Mouse (Mus musculus): ENCODE measurements at regions not wholly inside any gene's neighbourhood (a gene's known extent, or its start where the extent isn't known, plus 50 kb on each side); places are given as distances from the start of the nearest gene placed in this dataset.
A peak's percentile ranks its signal among the peaks of the same experiment; 100 is the strongest.

DNA sequence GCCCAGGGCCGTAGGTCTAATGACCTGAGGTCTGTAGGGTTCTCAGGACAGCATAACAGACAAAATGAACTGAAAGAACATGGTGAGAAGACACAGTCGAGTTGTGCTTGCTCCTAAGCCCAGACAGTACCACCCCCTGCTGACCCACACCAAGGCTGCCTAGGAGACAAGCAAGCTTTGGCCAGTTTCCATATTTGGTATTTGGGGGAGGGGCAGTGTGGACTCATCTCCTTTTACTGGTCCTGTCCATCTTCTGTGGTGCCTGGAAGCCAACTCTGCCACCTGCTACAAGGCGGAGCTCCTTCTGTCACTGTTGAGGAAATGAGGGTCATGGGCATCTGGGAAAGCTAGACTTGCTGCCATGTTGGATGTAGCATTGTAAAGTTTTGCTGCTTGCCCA, 68.9 kb downstream of the Tex29 start:
- no peak for DNase-seq (ENCODE audit: inconsistent age in 2 of 2, low spot score in 1 of 2)

DNA sequence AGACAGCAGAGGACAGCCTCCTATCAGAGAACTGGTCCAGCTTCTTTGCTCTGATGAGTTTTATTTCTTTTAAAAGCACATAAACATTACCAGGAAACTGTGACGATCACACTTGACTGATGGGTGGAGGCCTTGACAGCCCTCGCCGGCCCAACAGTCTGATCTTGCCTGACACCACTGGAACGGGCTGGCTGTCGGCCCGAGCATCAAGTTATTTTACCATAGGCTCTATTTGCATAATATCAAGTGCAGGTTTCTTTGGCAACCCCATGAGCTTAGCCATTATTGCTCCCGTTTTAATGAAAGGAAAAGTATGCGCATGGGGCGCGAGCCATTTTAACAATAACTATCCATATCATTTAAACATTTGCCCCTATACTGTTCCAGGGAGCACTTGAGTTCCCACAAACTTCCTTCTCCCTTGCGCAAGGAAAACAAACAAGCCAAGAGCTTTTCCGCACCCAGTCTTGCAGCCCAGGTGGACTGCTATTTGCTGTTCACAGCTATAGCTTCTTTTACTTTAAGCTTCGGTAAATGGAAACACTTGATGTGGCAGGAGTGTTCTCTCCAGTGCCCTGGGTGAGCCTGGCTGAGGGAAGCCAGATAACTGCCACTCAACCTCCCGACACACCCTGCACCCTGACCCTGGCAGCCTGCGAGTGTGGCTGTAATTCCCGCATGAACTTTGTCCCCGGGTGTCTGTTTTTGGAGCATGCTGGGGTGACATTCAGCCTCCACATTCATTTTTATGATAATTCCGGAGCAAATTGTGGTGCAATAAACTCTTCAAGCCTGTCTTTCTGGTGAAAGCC, 71.6 kb downstream of the Tex29 start:
- DNase-seq (ENCODE audit: inconsistent age in 2 of 2, low spot score in 1 of 2), result no peak

DNA sequence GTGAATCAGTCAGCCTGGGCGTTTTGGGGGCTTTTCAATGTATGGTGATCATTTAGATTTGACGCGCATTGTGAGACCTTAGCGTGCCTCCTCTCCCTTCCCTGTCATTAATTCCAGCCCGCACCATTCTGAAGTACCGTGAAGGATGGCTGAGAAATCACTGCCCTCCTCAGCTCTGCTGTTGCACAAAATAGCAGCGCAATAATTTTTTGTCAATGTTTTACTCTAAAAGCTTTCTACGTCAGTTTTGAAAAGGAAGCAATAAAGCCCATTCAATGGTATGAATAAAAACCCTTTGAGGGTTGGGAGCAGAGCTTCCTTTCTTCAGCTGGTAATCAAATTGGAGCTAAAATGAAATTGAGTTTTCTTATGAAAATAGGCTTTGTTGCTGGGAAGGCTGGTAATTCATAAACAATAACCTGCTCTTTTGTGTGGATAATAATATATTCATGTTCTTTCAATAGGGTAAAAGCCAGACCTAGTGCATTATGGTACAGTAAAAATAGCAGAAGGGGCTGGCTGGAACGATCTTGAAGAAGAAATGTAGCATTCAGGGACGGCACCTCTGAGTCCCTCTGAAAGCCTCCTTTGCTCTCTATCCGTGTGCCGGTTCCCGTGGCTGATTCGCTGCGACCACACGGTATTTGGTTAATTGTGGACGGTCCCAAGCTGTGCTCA, 72.3 kb downstream of the Tex29 start:
- no peak for DNase-seq (ENCODE audit: inconsistent age in 2 of 2, low spot score in 1 of 2)

DNA sequence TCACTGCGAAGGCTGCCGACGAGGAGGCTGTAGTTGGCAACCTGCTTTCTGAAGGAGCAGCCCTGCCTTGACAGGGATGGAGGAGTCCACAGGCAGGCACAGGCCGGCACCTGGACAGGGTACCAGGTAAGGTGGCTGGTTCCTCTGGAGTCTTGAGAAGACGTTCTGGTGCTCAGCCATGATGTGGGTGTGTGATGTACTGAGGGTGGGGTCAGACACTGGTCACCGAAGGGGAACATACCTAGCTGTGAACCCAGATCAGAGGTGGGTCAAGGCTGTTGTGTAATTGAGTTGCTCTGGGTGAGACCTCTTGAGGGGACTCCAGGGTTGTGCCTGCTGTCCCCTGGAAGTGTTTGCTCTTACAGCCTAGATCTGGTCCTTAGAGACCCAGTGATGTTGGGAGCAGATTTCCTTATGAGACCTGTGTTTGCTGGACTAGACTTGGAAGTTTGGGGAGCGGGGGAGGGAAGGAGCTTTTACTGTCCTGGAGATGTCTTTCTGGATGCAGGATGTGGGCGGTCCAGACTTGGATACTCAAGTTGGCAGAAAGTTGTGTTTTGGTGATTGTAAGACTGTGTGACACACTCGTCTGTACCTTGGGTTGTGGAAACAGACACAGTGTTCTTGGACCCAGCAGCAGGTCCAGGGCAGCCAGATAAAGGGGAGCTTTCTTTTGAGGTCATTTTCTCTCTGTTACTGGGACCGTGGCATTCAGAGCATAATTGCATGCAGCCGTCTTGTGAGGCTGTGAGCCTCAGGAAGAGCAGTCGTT, 73.0 kb downstream of the Tex29 start:
- DNase-seq (ENCODE audit: inconsistent age in 2 of 2, low spot score in 1 of 2), result no peak

DNA sequence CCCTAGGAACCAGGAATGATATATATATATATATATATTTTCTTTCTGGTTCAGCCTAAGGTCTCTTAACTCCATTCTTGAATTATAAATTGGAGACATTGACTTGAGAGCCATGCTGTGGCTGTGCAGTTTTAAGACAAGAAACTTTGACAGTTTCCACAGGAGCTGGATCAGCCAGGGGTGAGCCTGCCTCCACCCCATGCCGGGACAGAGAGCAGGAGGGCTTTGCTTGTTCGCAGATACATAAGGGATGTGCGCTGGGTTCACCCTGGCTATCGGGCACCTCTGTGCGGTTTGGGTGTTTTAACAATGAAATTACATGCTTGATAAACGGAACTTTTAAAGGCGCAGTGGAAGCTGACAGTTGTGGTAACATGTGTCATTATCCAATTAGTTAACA, 73.9 kb downstream of the Tex29 start:
- no peak for DNase-seq (ENCODE audit: inconsistent age in 2 of 2, low spot score in 1 of 2)

DNA sequence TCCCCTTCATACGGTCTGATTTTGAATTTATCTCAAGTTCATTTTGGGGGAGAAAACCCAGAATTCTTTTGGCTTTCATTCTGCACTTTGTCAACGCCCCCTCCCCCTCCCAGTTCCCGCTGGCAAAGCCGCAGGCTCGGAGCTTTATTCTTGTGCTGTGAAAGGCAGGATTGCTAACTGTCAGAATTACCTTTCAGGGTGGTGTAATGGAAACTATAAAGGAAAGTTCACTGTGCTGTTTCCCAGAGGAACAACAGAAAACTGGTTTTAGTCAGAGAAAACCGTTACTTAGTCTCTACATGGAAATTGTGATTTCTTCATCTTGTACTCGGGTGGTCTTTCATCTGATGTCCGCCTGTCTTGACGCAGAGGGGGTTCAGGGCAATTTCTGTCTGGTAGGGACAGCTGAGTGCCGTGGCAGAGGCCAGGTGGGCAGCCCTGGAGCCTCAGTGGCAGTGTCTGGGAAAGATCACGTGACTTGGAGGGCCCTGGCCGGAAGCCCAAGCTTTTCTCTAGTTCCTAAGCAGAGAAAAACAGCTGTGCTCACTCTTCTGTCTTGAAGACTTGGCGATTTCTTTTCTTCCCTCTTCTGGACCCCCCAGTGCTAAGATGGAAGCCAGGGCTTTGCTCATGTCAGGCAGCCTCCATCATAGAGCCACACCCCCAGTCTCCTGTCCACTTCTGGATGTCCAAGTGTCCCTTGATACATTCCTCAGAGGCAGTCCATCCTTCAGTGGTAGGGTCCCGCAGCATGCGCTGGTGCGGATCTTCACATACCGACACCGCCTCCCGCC, 74.6 kb downstream of the Tex29 start:
- no peak for DNase-seq (ENCODE audit: inconsistent age in 2 of 2, low spot score in 1 of 2)

DNA sequence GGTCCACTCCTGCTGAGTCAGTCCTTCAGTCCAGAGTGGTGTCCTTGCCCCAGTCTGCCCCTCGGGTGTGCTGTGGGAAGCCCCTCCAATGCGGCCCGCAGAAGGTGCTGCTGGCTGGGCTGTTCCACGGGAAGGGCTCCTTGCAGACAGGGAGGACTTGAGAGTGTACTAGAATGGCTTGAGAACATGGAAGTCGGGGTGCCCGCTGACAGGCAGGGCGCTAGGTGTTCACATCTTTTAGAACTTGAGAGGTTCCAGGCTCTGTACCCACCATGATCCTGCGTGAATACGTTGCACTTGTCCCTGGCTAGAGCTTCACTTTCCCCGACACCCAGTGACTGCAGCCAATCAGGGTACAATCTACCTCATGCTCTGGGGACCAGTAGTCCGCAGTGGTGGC, 75.4 kb downstream of the Tex29 start:
- DNase-seq (ENCODE audit: inconsistent age in 2 of 2, low spot score in 1 of 2), result no peak

DNA sequence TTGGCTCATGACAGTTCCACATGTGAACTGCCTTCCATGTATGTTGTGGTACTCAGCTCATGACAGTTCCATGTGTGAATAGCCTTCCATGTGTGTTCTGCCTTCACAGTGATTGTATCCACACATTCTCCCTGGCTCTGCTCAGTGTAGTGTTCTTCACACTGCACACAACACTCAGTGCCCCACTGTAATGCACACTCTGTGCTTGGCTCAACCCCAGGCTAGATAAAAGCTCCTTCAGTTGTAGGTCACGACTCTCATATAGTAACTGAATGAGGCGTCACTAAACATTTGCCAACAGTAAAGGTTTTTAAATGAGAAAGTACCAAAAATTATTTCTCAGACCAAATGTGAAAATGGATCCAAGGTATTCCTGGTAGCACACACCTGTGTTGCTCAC, 79.6 kb downstream of the Tex29 start:
- no peak for DNase-seq (ENCODE audit: inconsistent age in 2 of 2, low spot score in 1 of 2)

DNA sequence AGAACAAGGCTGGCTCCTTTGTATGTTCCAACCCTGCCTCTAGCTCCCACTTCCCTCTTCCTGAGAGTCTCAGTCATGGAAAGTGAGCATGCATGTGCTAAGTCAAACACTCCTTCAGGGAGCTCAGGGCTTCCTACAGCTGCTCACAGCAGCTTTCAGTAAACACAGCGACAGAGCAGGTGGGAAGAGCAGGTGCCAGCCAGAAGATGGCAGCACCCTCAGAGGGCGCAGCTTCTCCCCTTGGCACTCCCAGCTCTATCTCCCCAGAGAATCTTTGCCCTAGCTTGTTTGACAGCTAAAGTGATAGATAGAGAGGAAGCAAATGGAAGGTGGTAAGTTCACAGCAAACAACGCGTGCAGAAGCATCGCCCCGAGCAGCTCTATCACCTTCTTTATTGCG, 82.8 kb downstream of the Tex29 start:
- DNase-seq (ENCODE audit: inconsistent age in 2 of 2, low spot score in 1 of 2), result no peak

DNA sequence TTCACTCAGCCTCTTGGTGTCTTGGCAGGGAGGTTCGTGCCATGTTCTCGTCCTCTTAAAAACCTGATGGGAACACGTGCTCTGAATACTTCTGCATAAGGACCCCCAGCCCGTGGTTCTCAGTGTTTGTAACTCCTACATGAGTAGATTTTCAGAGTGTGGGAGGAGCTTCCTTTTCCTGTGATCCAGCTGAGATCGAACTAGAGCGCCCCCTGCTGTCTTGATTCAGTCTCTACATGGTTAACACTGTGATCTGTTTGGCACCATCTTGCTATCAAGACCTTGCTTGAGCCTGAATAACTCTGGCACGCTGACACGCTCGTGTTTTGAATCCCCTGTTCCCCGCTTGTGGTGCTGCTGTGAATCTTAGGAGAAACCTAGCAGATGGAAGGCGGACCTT, 83.9 kb downstream of the Tex29 start:
- DNase-seq (ENCODE audit: inconsistent age in 2 of 2, low spot score in 1 of 2), result peak; percentile 71 to 92

DNA sequence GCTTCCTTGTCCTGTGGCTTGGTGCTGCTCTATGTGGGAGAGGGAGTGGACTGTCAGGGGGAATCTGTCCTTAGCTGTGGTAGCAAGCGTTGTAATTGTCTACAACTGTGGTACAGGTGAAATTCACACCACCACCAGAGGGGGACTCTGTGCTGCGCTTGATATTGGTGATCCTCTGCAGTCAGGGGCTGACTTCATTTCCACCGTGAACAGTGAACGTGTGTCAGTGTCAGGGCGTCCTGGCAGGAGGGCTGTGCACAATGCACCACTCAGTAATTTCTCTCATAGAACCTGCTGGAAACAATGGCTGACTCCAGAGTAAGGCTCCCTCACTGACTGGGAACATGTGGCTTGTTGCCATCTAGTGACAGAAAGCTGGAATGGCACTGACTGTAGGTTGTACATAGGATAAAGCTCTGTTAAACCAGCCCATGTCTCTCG, 102.6 kb downstream of the Tex29 start:
- DNase-seq (ENCODE audit: inconsistent age in 2 of 2, low spot score in 1 of 2), result peak; percentile 20 to 75

DNA sequence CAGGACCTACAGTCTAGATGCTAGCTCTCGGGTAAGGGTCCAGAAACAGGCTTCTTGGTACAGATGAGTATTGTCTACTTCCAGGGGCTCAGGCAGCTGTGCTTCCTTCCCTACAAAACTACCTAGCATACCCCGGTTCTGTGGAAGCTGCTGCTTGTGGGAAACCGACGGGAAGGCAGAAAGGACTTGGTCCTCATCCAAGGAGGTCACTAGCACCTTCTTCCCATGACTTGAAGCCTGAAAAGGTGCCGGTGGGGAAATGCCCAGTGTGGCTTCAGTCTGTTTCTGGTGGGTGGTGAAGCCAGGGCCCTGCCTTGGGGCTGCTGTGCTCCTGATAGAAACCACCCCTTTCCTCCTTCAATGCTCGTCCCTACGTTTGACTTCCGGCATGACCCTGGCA, 107.5 kb downstream of the Tex29 start:
- DNase-seq (ENCODE audit: inconsistent age in 2 of 2, low spot score in 1 of 2), result no peak

DNA sequence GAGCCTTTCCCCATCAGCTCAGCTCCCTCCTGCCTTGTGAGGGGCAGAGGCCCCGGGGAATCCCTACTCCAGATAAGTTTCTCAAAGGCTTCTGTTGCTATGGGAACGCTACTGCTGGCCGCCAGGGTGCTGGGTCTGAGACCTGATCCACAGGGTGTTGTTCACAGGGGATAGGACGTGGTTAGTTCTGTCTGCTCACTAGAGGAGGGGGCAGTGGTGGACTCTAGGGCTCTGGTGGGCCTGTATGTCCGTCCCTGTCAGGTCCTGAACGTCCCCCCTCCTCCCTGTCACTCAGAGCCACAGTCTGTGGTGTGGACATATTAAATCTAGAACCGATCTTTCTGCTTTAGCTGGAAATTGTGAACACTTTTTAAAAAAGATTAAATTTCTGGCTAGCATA, 116.0 kb downstream of the Tex29 start:
- no peak for DNase-seq (ENCODE audit: inconsistent age in 2 of 2, low spot score in 1 of 2)

DNA sequence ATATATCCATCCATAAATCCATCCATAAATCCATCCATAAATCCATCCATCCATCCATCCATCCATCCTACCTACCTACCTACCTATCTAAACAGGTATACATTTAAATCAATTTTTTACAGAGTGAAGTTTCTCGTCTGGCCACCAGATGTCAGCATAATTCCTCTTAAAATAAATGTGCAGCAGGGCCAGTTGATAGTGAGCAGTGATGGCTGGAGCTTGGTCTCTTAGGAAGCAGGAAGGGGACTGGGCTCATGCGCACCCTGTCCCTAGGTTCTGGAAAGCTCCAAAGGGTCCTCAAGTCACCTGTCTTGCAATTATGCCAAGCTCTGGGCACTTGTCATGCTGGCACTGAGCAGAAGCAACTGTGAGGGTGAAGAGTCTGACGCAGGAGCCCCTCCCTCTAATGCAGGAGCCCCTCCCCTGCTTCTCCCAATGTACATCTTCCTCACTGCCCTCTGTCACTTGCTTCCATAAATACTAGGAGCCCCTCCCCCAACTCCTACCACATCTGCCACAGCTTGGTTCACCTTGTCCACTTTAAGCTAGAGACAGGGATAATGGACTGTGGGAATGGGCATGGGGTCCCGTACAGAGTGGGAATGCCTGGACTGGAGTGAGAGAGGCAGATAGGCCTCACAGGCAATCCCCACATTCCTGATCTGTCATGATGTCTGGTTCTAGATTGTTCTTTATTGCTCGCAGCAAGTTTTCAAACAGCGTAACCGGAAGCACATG, 116.9 kb downstream of the Tex29 start:
- peak in 1 of 2 experiments; percentile 77 for DNase-seq (ENCODE audit: inconsistent age in 2 of 2, low spot score in 1 of 2)

DNA sequence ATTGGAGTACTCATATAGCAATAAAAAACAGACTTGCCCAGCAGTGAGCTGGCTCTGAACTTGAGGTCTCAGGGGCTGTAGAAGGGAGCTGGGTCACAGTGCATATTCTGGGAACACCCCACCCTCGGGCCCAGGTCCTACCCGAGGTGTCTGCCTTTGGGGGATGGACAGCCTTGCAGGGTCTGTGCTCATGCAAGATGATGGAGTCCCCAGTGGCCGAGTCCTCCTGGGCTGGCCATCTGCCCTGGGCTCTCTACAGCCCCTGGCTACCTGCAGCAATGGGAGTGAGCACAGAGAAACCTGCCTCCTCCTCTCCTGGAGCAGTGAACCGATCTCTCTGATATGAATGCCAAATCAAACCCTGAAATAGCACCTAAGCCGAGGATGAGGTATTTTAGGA, 117.9 kb downstream of the Tex29 start:
- DNase-seq (ENCODE audit: inconsistent age in 2 of 2, low spot score in 1 of 2), result no peak

DNA sequence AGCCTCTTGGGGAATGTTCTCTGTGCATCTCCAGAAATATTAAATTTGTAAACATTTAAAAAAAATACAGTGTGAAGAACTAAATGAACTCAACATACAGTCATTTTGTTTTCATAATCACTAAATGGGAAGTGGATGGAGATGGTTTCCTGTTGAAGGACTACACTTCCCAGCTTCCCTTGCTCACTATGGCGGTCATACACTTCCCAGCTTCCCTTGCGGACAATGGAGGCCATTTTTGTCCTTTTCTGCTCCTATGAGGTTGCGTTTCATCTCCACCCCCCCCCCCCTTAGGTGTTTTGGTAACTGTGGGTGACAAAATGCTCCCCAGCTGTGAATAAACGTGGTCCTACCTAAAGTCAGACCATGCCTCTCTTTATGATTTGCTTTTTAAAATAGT, 119.2 kb downstream of the Tex29 start:
- DNase-seq (ENCODE audit: inconsistent age in 2 of 2, low spot score in 1 of 2), result no peak

DNA sequence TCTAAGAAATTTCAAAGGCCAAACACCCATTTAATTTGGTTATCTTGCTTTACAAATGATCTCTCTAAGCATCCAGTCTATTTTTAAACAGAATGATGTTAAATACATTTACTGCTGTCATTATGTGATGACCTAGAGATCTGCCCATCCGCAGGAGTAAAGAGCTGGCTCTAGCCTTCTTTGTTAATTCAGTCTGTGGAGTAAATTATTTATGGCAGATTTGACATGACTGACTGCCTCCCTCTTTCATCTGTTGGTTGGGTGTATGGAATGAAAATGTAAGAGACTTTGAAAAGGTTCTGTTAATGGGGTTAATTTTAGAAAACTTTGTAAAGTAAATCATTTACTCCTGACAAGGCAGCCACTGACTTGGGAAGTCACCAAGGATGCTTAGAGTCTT, 123.3 kb downstream of the Tex29 start:
- no peak for DNase-seq (ENCODE audit: inconsistent age in 2 of 2, low spot score in 1 of 2)

DNA sequence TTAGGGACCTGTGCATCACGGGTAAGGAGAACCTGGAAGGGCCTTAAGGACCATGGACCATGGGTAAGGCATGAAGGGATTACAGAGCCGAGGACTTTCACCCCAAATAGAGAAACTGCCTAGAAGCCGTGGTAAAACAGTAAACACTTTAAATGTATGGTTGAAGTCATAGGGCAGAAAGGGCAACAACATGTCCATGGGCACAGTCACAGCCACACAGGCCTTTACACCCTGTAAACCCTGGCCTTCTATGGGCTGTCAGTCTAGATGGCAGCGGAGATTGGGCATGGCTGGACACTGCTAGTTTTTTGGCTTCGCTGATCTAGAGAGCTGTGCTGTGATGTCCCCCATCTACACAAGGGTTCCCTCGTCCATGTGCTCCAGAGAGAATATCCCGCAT, 127.4 kb downstream of the Tex29 start:
- DNase-seq (ENCODE audit: inconsistent age in 2 of 2, low spot score in 1 of 2), result no peak

DNA sequence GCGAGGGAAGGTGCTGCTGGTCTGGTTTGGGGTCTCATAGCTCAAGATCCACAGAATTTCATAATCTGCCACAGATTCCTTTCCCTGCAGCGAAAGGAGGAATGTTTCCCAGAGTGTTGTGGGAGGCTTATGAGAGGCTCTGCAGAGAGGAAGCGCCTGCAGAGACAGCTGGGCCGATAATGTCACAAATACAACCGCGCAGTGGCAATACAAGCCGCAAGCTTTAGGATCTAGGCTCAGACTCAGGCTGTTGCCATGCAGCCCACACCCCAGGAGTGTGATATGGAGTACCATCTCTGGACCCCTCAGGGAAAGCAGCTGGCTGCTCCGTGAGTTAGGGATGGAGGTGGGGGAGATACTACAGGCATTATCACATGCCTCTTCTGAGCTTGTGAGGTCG, 130.2 kb downstream of the Tex29 start:
- no peak for DNase-seq (ENCODE audit: inconsistent age in 2 of 2, low spot score in 1 of 2)

DNA sequence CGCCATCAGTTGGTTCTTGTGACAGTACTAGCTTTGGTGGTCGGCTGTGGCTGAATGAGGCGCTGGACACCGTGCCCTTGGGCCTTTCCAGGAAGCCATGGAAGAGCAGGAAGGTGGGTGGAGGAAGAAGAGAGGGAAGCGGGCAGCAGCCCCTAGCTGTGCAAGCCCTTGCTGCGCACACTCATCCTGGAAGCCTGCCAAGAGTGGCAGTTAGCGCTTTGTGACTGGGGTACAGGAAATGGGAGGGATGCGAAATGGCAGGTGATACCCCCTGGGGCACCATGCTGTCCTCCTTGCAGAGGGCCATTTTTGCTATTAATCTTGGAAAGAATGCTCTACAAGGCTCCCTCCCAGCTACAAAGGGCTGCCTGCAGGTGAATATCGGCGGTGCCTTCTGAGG, 133.2 kb downstream of the Tex29 start:
- DNase-seq (ENCODE audit: inconsistent age in 2 of 2, low spot score in 1 of 2), result no peak

DNA sequence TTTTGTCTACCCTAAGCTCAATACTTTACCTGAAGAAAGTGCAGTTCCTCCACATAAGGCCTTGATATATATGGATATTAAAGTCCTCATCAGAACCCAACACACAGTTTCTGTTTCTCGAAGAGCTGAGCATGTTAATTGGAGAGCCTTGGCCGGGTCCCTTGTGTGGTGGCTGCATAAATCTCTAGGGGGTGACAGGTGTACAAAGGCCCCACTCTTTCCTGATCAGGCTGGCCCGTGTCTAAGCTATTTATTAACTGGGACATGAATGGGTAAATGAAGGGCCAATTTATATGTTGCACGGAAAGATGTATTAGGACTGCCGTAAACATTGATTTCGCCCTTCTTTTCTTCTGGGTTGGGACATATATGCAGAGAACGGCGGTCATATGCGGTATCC, 136.8 kb downstream of the Tex29 start:
- no peak for DNase-seq (ENCODE audit: inconsistent age in 2 of 2, low spot score in 1 of 2)
